Mouse (Mus musculus) heart, postnatal 0 days (tissue): ENCODE measurements at regions not wholly inside any gene's neighbourhood (a gene's known extent, or its start where the extent isn't known, plus 50 kb on each side); places are given as distances from the start of the nearest gene placed in this dataset.

Source experiments
- ATAC-seq: fragments of 200-750 bp; cut with Nextera tagmentation; 2 replicates; pipeline ENCODE4 v1.8.0; 2017; ENCODE audit warnings: low read depth, moderate number of reproducible peaks, moderate library complexity; ENCODE audit not compliant: insufficient read depth
- DNase-seq: peaks from one replicate; pipeline ENCODE4 v3.0.0-alpha.2; 2016; ENCODE audit warnings: low spot score
- H3K27ac ChIP-seq: fragments of 300-500 bp; sonication (generic); 2 replicates; pipeline ENCODE4 v1.5.1; 2014; ENCODE audit warnings: low read depth, mild to moderate bottlenecking
- H3K27me3 ChIP-seq: fragments of 300-500 bp; sonication (generic); 2 replicates; pipeline ENCODE4 v1.6.1; 2014; ENCODE audit warnings: low read length, mixed read lengths; ENCODE audit not compliant: control insufficient read depth, insufficient read depth
- H3K36me3 ChIP-seq: fragments of 300-500 bp; sonication (generic); replicated peaks from 2 replicates; pipeline ENCODE4 v1.6.1; 2014; ENCODE audit warnings: low read length, mixed read lengths; ENCODE audit not compliant: control insufficient read depth, insufficient read depth
- H3K4me1 ChIP-seq: fragments of 300-500 bp; sonication (generic); 2 replicates; pipeline ENCODE4 v1.6.1; 2014; ENCODE audit warnings: antibody characterized with exemption; ENCODE audit not compliant: control insufficient read depth, insufficient read depth
- H3K4me2 ChIP-seq: fragments of 300-500 bp; sonication (generic); 2 replicates; pipeline ENCODE4 v1.6.1; 2014; ENCODE audit warnings: low read depth, mild to moderate bottlenecking, low read length, moderate library complexity
- H3K4me3 ChIP-seq: fragments of 300-500 bp; sonication (generic); 2 replicates; pipeline ENCODE4 v1.5.1; 2014; ENCODE audit warnings: low read depth, low read length
- H3K9ac ChIP-seq: fragments of 300-500 bp; sonication (generic); replicated peaks from 2 replicates; pipeline ENCODE4 v1.6.1; 2014; ENCODE audit warnings: low read depth, low read length, mixed read lengths
- H3K9me3 ChIP-seq: fragments of 300-500 bp; sonication (generic); replicated peaks from 2 replicates; pipeline ENCODE4 v1.6.1; 2016; ENCODE audit warnings: low read length; ENCODE audit not compliant: control insufficient read depth
- CTCF ChIP-seq: IDR thresholded peaks from 2 replicates; pipeline ENCODE4 v1.5.1; 2016; ENCODE audit warnings: antibody characterized with exemption, control low read depth, low read depth
- EP300 ChIP-seq: IDR thresholded peaks from 2 replicates; pipeline ENCODE4 v1.6.1; 2016; ENCODE audit warnings: antibody characterized with exemption, low read depth
- WGBS: fragments of 180-500 bp; shearing (Covaris S2); extraction: QIAGEN DNeasy Blood & Tissue Kit; methylation state at CpG from one replicate; pipeline ENCODE4 v1.1.7; 2014; 5-methylcytosine and 5-hydroxymethylcytosine counted together

- Histone ChIP-seq H3K4me1 (no peaks in the 10 kb centered on the region), H3K9me3 (no peaks in the 10 kb centered on the region), H3K4me2 (no peak overlapping the region), H3K27ac (no peak overlapping the region), H3K36me3 (no peaks in the 10 kb centered on the region), H3K9ac (no peak overlapping the region), H3K4me3 (no peak overlapping the region), H3K27me3 (no peaks in the 10 kb centered on the region)
- no peak for ATAC-seq
- DNase-seq = no peak
- no peak for TF ChIP-seq EP300
- no peak for TF ChIP-seq CTCF
- WGBS = 49% methylated on average over 10 of the region's 10 CpGs
These were observed 489.4 kb upstream of the Camk1g start for GRCm38 (mm10) chr1:193859257-193860125.

DNA sequence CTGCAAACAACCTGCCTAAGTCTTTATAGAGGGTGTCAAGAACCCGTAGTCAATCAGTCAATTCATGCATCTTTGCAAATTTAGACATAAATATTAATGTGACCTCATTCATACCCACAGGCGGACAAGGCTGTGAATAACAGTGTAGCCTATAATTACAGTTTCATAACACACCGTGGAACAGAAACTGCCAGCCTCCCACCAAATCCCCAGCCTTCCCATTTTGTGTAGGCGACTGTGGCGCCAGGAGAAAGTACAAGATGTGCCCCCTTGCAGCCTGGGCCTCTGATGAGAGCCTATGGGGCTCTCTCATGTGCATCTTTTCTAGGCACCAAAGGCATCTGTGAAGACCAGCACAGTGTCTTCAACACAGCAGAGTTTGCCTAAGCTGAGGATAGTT is 477.8 kb upstream of the Camk1g start:
- Histone ChIP-seq H3K4me2 (no peak overlapping the region), H3K9me3 (no peaks in the 10 kb centered on the region), H3K4me1 (no peaks in the 10 kb centered on the region), H3K4me3 (no peak overlapping the region), H3K9ac (no peak overlapping the region), H3K27me3 (no peaks in the 10 kb centered on the region), H3K36me3 (no peaks in the 10 kb centered on the region), H3K27ac (no peak overlapping the region)
- DNase-seq (no peak), ATAC-seq (no peak)
- TF ChIP-seq EP300 = no peak
- WGBS = 74% methylated on average over 5 of the region's 5 CpGs

DNA sequence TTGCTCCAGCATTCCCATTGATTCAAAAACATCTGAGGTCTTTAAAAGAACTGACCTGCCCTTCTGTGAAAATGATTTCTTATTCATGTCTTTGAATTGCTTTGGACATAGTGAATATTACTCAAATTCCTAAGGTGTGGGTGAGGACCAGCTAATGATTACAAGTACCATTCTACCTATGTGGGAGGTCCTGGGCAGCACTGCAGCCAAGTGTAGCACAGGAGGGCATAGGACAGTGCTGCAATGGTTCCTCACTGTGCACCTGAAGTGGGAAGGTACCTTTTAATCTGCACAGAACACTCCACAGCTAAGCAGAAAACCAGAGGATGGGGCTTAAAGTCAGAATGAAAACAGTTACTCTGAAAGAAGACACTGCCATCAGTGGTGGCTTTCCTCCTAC is 474.8 kb upstream of the Camk1g start:
- H3K27me3 ChIP-seq = no peaks in the 10 kb centered on the region
- H3K9ac ChIP-seq = no peak overlapping the region
- ATAC-seq (no peak), DNase-seq (no peak)
- H3K27ac ChIP-seq = no peak overlapping the region
- no peaks in the 10 kb centered on the region for H3K4me1 ChIP-seq
- no peak overlapping the region for H3K4me2 ChIP-seq
- H3K4me3 ChIP-seq = no peak overlapping the region
- TF ChIP-seq EP300 = no peak
- no peak for TF ChIP-seq CTCF
- H3K9me3 ChIP-seq = no peaks in the 10 kb centered on the region
- H3K36me3 ChIP-seq = no peaks in the 10 kb centered on the region

DNA sequence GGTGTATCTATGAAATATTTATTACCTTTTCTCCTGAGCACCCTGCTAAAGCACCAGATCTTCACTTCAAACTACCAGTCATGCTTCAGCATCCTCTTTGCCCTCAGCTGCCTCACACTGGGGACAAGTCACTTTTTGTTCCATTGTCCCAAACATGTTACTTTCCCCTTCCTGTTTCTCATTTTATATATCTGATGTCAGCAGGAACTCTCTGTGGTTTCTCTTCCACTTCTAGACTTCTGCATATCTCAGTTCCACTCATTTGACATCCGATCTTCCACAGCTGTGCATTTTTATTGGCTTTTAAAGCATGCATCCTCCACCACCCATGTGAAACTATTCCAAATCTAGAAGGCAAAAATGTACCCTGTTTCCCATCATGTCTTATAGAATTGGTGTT is 474.4 kb upstream of the Camk1g start:
- DNase-seq (no peak), ATAC-seq (no peak)
- 40% methylated on average over 1 of the region's 1 CpGs for WGBS
- Histone ChIP-seq H3K36me3 (no peaks in the 10 kb centered on the region), H3K27me3 (no peaks in the 10 kb centered on the region), H3K9ac (no peak overlapping the region), H3K4me3 (no peak overlapping the region), H3K27ac (no peak overlapping the region), H3K4me1 (no peaks in the 10 kb centered on the region), H3K4me2 (no peak overlapping the region), H3K9me3 (no peaks in the 10 kb centered on the region)
- TF ChIP-seq CTCF (no peak), EP300 (no peak)

DNA sequence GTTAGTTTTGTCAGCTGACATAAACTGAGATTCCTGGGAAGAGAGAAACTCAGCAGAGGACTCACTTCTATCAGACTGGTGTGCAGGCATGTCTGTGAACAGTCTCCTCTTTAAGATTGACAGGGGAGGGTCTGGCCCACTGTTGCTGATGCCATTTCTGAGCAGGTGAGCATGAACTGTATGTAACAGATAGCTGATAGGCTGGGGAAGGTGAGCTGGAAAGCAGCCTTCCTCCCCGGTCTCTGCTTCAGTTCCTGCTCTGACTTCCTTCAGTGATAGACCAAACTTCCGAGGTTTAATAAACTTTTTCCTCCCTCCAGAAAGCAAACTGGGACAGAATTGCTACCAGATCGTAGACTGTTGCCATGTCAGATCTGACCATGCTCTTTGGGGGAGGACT is 430.9 kb upstream of the Camk1g start:
- ATAC-seq (no peak), DNase-seq (no peak)
- Histone ChIP-seq H3K9ac (no peak overlapping the region), H3K27ac (no peak overlapping the region), H3K4me2 (no peak overlapping the region), H3K4me3 (no peak overlapping the region), H3K27me3 (no peaks in the 10 kb centered on the region), H3K9me3 (no peaks in the 10 kb centered on the region), H3K36me3 (no peaks in the 10 kb centered on the region), H3K4me1 (no peaks in the 10 kb centered on the region)
- no peak for TF ChIP-seq EP300
- TF ChIP-seq CTCF = no peak
- WGBS = 61% methylated on average over 3 of the region's 3 CpGs

DNA sequence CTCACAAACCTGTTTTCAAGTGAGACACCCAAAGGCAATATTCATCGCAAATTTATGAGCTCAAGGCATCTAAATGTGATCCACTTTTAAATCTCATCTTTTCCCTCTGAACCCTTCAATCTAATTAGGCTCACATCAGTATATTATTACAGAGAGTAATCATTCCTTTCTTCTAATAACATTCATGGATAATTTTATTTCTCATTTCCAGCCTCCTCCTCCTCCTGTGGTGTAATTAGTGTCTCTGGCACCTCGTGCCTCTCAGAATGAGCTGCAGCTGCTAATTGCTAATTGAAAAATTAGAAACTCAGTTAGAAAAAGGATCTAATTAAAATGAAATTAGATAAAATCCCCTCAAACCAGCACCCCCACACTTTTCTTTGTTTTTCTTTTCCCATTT is 420.5 kb upstream of the Camk1g start:
- Histone ChIP-seq H3K36me3 (no peaks in the 10 kb centered on the region), H3K4me2 (no peak overlapping the region), H3K9me3 (no peaks in the 10 kb centered on the region), H3K27me3 (no peaks in the 10 kb centered on the region), H3K27ac (no peak overlapping the region), H3K4me3 (no peak overlapping the region), H3K9ac (no peak overlapping the region), H3K4me1 (no peaks in the 10 kb centered on the region)
- 78% methylated on average over 2 of the region's 2 CpGs for WGBS
- ATAC-seq (no peak), DNase-seq (no peak)
- TF ChIP-seq EP300 (no peak), CTCF (no peak)
